Mouse (Mus musculus) midbrain, postnatal 0 days (tissue): ENCODE data around the gene Tbc1d14. TPM values are rescaled to one million over a fixed set of nuclear protein-coding genes. Genes with fewer than 3 reads are reported as not detected.

Source experiments
- ATAC-seq: fragments of 200-750 bp; cut with Nextera tagmentation; 2 replicates; pipeline ENCODE4 v1.8.0; 2017; ENCODE audit warnings: moderate number of reproducible peaks, mild to moderate bottlenecking, moderate TSS enrichment, moderate library complexity; ENCODE audit not compliant: low FRiP score
- DNase-seq: peaks from one replicate; pipeline ENCODE4 v3.0.0-alpha.2; 2015; ENCODE audit warnings: low spot score
- H3K27ac ChIP-seq: fragments of 300-500 bp; sonication (generic); 2 replicates; pipeline ENCODE4 v1.5.1; 2014; ENCODE audit warnings: low read depth, mild to moderate bottlenecking, low read length, mixed read lengths
- H3K27me3 ChIP-seq: fragments of 300-500 bp; sonication (generic); 2 replicates; pipeline ENCODE4 v1.6.1; 2014; ENCODE audit warnings: low read length, control low read depth, mixed read lengths; ENCODE audit not compliant: insufficient read depth
- H3K36me3 ChIP-seq: fragments of 300-500 bp; sonication (generic); 2 replicates; pipeline ENCODE4 v1.6.1; 2014; ENCODE audit warnings: low read length, control low read depth, mixed read lengths; ENCODE audit not compliant: insufficient read depth
- H3K4me1 ChIP-seq: fragments of 300-500 bp; sonication (generic); 2 replicates; pipeline ENCODE4 v1.6.1; 2014; ENCODE audit warnings: mild to moderate bottlenecking, control low read depth, antibody characterized with exemption, low read length, mixed read lengths; ENCODE audit not compliant: insufficient read depth
- H3K4me2 ChIP-seq: fragments of 300-500 bp; sonication (generic); 2 replicates; pipeline ENCODE4 v1.6.1; 2014; ENCODE audit warnings: low read depth, mild to moderate bottlenecking, low read length, mixed read lengths; ENCODE audit not compliant: poor library complexity, severe bottlenecking
- H3K4me3 ChIP-seq: fragments of 300-500 bp; sonication (generic); 2 replicates; pipeline ENCODE4 v1.5.1; 2014; ENCODE audit warnings: low read depth, mild to moderate bottlenecking, low read length, moderate library complexity
- H3K9ac ChIP-seq: fragments of 300-500 bp; sonication (generic); replicated peaks from 2 replicates; pipeline ENCODE4 v1.6.1; 2014; ENCODE audit warnings: mild to moderate bottlenecking, low read length, moderate library complexity, mixed read lengths; ENCODE audit not compliant: poor library complexity, severe bottlenecking
- H3K9me3 ChIP-seq: fragments of 300-500 bp; sonication (generic); 2 replicates; pipeline ENCODE4 v1.6.1; 2016; ENCODE audit warnings: low read length, control low read depth
- CTCF ChIP-seq: IDR thresholded peaks from 2 replicates; pipeline ENCODE4 v1.5.1; 2016; ENCODE audit warnings: antibody characterized with exemption, mild to moderate bottlenecking
- WGBS: fragments of 180-500 bp; shearing (Covaris S2); extraction: QIAGEN DNeasy Blood & Tissue Kit; methylation state at CpG from one replicate; pipeline ENCODE4 v1.1.7; 2014; 5-methylcytosine and 5-hydroxymethylcytosine counted together
- polyA plus RNA-seq: library from polyadenylated mRNA; unstranded; fragments of >200 nt; fragmentation: Nextera tagmentation; extraction: Ambion mirVana; gene quantifications from 2 replicates; pipeline ENCODE4 v1.2.1, GENCODE M21; 2015
- total RNA-seq: library from RNA; depleted of rRNA; stranded (reverse); fragments of >200 nt; gene quantifications from 2 replicates; pipeline ENCODE4 v1.2.3, GENCODE M21; 2014

Gene Tbc1d14
- total and polyA plus RNA-seq, 2 experiments from 2014 or later, result 29.3 to 51.0 TPM

- Histone ChIP-seq H3K9ac (no peak overlapping the region), H3K4me3 (no peak overlapping the region), H3K27me3 (no peaks in the 10 kb centered on the region), H3K4me2 (no peak overlapping the region), H3K27ac (no peak overlapping the region), H3K9me3 (no peaks in the 10 kb centered on the region), H3K4me1 (no peaks in the 10 kb centered on the region), H3K36me3 (no peaks in the 10 kb centered on the region)
- TF ChIP-seq CTCF, result peak; percentile 41
- DNase-seq, result no peak
- 73% methylated on average over 6 of the region's 6 CpGs for WGBS
- ATAC-seq, result no peak
These were observed 8.8 kb downstream of the Tbc1d14 start for GRCm38 (mm10) chr5:36584299-36584698.

GRCm38 (mm10) chr5:36581924-36582642 is 11.0 kb downstream of the Tbc1d14 start:
- WGBS, result 2% methylated on average over 53 of the region's 54 CpGs

GRCm38 (mm10) chr5:36581259-36581923 is 11.7 kb downstream of the Tbc1d14 start:
- Histone ChIP-seq H3K27me3 (no peaks in the 10 kb centered on the region), H3K27ac (peak overlapping the region; percentile 90), H3K36me3 (no peaks in the 10 kb centered on the region), H3K9me3 (no peaks in the 10 kb centered on the region), H3K9ac (peak overlapping the region; percentile 81), H3K4me1 (no peaks in the 10 kb centered on the region), H3K4me3 (peak overlapping the region; percentile 77), H3K4me2 (peak overlapping the region; percentile 76)
- DNase-seq (no peak), ATAC-seq (peak; percentile 8; the same call in 1 of the 2 replicates)
- TF ChIP-seq CTCF, result no peak
- under 1% methylated on average over 40 of the region's 40 CpGs for WGBS

More at GRCm38 (mm10) chr5:36581924-36582642, 11.0 kb downstream of the Tbc1d14 start:
- ATAC-seq (peak; percentile 97), DNase-seq (peak; percentile 99)
- Histone ChIP-seq H3K4me1 (no peaks in the 10 kb centered on the region), H3K27me3 (no peaks in the 10 kb centered on the region), H3K4me3 (peak overlapping the region; percentile 77), H3K9me3 (no peaks in the 10 kb centered on the region), H3K4me2 (peak overlapping the region; percentile 76), H3K36me3 (no peaks in the 10 kb centered on the region), H3K9ac (peak overlapping the region; percentile 81), H3K27ac (peak overlapping the region; percentile 90)
- peak; percentile 6; the same call in 1 of the 2 replicates for TF ChIP-seq CTCF

GRCm38 (mm10) chr5:36579967-36580366 is 13.1 kb downstream of the Tbc1d14 start:
- H3K4me3 ChIP-seq, result no peak overlapping the region
- H3K36me3 ChIP-seq, result no peaks in the 10 kb centered on the region
- H3K9me3 ChIP-seq, result no peaks in the 10 kb centered on the region
- no peak for ATAC-seq
- no peak overlapping the region for H3K4me2 ChIP-seq
- no peak for TF ChIP-seq CTCF
- no peak for DNase-seq
- H3K9ac ChIP-seq, result no peak overlapping the region
- H3K4me1 ChIP-seq, result peaks cover 4% of the 10 kb centered on the region; the same call in 1 of the 2 replicates
- WGBS, result 85% methylated on average over 7 of the region's 7 CpGs
- no peak overlapping the region for H3K27ac ChIP-seq
- H3K27me3 ChIP-seq, result no peaks in the 10 kb centered on the region

GRCm38 (mm10) chr5:36578982-36579381 is 14.1 kb downstream of the Tbc1d14 start:
- H3K36me3 ChIP-seq, result no peaks in the 10 kb centered on the region
- TF ChIP-seq CTCF, result no peak
- ATAC-seq (no peak), DNase-seq (no peak)
- no peak overlapping the region for H3K9ac ChIP-seq
- 86% methylated on average over 2 of the region's 2 CpGs for WGBS
- H3K4me1 ChIP-seq, result peaks cover 4% of the 10 kb centered on the region; the same call in 1 of the 2 replicates
- no peaks in the 10 kb centered on the region for H3K9me3 ChIP-seq
- H3K27me3 ChIP-seq, result no peaks in the 10 kb centered on the region
- no peak overlapping the region for H3K4me3 ChIP-seq
- H3K4me2 ChIP-seq, result no peak overlapping the region
- no peak overlapping the region for H3K27ac ChIP-seq

- no peak overlapping the region for H3K4me2 ChIP-seq
- H3K27me3 ChIP-seq, result no peaks in the 10 kb centered on the region
- TF ChIP-seq CTCF, result no peak
- no peak for DNase-seq
- H3K9ac ChIP-seq, result no peak overlapping the region
- H3K36me3 ChIP-seq, result 0 out of 2 replicates have a peak, but pooled peaks cover 2% of the 10 kb centered on the region
- H3K27ac ChIP-seq, result no peak overlapping the region
- 96% methylated on average over 3 of the region's 3 CpGs for WGBS
- no peaks in the 10 kb centered on the region for H3K9me3 ChIP-seq
- peaks cover 4% of the 10 kb centered on the region; the same call in 1 of the 2 replicates for H3K4me1 ChIP-seq
- no peak for ATAC-seq
- H3K4me3 ChIP-seq, result no peak overlapping the region
These were observed 16.6 kb downstream of the Tbc1d14 start for GRCm38 (mm10) chr5:36576457-36576856.
